Mouse (Mus musculus) layer of hippocampus, postnatal 10 days (tissue): ENCODE results near the gene Scn3b. TPM values are rescaled to one million over a fixed set of nuclear protein-coding genes. Genes with fewer than 3 reads are reported as not detected.

Experiments
- DNase-seq, 2 experiments: peaks; one replicate each; pipeline ENCODE4 v3.0.0; 2021; ENCODE audit warnings: low spot score in 2 of 2
- long read RNA-seq: library from polyadenylated mRNA; stranded (forward); transcript quantifications from one replicate; pipeline ENCODE4 v2.0.0, GENCODE M21; 2023
- total RNA-seq, 2 experiments: library from RNA; stranded (reverse); gene quantifications; 2 replicates each; pipeline ENCODE4 v1.2.3; 2021

Scn3b gene
- total RNA-seq = 100 to 1,000 TPM; 205 to 209 TPM
- long read RNA-seq, full-length matches to known transcripts = 37 of 106 reads
- long read RNA-seq, partial matches to known transcripts = 13 of 106 reads
- long read RNA-seq, other reads (novel, unspliced or antisense) = 56 of 106 reads

DNA sequence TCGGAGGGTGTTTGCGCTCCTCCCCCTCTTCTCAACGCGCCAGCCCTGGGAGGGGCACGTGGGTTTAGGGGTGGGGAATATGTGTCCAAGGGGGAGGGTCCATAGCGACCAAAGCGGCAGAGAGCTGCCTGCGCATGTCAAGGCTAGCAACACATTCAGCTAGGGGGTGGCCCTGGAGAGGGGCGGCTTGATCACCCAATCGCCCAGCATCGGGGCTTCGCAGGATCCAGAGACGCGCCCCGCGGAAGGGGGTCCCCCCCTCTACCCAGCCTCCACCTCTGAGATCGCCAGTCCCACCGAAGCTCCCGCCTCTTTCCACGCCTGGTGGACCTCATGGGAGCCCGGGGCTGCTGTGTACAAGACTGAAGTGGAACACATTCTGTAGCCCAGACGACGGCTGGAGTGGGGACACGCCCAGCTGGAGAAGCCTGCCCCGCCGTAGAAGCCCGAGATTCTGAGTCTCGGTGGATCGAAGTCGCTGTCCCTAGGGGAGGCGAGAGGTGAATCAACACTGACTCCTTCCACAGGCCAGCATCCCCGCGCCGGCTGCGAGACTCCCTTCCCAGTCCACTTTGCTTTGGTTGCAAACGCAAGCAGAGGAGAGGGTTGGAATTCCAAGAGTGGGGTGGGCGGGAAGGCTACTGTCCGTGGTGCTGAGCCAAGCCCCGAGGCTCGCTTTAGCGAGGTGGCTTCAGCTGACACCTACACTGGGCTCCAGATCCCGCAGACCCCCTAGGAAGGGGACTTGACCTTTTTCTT is at the start of gene Scn3b:
Scn3b (plus strand) TSS at position 115 of the 759 bp plus-strand sequence.
- peak; percentile 78 to 86 for DNase-seq

DNA sequence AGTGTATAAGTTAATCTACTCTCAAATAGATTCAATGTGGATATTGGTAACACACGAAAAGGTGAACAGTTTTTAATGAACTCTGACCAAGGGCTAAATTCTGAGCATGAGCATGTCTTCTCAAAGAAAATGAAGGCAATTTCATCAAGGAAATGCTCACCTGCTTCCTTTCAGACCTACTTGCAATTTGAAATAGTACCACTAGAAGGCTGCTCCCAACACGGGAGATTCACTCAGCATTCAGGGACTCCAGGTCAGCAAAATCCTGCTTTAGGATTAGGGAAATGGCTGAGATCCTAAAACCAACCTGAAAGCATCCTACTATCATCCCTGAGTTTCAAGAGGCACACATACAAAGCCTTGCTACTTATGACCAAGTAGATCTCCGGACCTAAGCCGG is 44.7 kb upstream of the Scn3b start:
- DNase-seq = no peak

DNA sequence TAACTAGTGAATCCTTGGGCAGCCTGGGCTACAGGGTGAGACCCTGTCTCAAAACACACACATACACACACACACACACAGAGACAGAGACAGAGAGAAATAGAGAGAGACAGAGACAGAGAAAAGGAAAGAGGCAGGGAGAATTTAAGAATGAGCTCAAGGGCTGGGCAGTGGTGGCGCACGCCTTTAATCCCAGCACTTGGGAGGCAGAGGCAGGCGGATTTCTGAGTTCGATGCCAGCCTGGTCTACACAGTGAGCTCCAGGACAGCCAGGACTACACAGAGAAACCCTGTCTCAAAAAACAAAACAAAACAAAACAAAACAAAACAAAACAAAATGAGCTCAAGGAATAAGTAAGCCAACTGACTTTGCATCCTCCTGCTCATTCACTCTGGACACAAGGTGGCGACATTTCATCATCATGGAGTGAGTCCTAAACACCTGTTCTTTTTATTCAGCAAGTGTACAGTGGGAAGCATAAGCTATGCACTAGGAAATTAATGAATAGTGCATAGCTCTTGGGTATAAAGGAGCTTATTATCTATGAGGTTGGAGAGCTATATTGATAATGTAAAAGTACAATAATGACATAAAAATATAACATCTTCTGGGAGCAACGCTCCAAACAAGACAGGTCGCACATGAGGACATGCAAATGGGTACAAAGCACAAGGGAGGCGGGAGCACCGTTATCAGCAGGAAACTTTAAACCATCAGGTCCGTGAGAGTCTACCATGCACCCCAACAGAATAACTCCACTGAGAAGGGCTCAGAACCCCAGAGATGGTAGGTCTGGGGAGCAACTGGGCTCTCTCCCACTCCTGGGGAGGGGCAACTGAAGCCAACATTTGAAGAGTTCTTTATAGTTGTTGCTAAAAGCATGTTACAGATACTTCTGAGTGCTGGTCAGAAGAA is 40.9 kb upstream of the Scn3b start:
- peak; percentile 53 to 58 for DNase-seq

DNA sequence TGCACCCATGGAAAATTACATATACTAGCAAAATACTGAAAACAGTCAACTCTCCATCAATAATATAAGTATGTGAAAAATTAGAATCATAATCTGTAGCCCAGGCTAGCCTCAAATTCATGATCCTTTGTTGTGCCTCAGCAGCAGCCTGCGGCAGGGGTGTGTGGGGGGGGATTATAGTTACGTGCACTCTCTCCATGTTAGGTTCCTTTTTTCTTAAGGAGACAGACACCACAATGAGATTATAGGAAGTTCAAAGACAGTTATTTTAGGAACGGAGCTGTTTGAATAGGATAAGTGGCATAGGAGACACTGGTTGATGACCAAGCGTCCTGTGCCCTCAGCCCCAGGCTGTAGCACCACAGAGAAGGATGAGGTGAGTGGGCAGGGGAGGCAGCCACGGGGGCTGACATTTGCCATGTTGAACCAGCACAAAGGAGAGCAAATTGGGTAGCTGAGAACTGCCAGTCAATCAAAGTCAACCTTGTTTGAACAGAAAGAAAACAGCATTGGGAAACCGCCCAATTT is 40.1 kb upstream of the Scn3b start:
- no peak for DNase-seq

DNA sequence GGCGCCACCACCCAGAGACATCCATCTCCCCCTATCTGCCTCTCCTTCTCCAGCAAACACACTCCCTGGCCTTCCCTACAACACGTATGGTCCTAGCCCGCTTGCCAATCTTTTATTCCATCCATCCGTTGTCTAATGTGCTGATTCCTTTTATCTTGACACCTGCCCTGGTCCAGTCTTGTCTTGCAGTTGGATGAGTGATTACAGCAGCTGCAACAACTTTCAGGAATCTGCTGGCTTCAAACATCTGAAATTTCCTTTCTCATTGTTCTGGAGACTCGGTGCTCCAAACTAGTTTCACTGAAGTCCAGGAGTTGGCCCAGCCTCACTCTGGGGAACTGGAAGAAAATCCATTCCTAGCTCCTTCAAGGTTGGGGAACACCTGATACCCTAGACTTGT is 39.5 kb upstream of the Scn3b start:
- no peak for DNase-seq

DNA sequence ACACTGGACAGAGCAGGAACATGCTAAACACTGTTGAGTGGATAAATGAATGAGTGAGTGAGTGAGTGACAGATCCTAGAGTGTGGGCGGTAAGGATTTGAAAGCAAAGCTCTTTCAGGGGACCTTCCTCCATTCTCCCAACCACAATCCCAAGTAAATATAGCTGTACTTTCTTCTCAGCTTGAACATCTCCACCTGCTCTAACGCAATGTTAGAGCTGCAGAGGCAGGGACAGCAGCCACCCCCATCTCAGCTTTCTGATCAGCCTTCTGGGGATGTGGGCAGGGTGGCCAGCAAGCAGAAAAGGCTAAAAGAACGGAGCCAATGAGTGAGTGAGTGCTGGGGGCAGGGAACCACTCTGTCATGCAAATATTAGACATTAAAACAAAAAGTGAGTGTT is 38.0 kb upstream of the Scn3b start:
- no peak for DNase-seq

DNA sequence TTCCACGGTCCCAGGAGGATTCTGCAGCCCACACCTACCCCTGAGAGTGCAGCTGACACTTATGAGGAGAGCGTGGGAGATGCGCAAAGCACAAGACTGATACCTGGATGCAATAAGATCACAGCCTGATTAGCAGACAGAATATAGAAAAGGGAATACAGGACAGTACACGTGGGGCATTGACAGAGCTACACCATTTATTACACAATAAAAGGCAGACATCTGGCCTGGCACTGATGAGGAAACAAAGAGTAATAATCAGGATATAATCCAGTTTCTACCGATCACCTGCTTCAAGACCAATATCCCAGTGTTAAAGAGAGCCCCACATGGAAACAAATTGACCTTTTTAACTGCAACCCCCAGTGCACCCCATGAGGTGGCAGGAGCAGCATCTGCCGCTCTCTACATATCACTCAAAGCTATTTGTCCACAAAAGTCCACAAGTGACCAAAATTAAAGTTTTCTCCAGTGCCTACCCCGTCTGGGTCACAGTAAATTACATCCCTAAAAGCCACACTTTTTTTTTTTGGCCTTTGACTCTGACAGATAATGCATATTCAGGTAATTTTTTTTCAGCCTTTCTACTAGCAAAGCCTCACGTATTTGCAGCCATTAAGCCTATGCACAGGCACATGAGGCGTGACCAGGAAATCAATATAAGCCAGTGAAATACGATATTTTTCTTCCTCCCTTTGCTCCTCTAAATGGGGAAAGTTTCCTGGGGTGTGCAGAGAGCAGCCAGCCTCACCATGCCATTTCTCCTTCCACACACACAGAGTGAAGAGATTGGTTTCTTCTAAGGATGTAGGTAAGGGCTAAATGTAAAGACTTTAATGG is 34.6 kb upstream of the Scn3b start:
- no peak for DNase-seq

DNA sequence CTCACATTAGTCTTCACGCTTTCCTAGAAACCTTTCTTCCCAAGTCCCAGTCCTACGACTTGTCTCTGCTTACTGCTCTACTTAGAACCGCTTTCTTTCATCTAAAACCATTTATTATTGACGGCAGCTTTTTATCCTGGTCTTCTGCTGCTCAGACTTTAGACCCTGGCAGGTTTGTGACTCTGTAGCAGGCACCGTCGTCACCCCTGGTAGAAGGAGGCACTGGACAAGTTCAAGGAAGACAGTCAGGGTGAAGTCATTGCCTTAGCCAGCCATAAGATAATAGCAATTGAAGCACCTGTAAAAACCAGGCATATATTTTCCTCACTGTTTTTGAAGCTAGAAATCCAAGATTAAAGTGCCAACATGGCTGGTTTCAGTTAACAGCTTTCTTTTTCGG is 33.8 kb upstream of the Scn3b start:
- no peak for DNase-seq

DNA sequence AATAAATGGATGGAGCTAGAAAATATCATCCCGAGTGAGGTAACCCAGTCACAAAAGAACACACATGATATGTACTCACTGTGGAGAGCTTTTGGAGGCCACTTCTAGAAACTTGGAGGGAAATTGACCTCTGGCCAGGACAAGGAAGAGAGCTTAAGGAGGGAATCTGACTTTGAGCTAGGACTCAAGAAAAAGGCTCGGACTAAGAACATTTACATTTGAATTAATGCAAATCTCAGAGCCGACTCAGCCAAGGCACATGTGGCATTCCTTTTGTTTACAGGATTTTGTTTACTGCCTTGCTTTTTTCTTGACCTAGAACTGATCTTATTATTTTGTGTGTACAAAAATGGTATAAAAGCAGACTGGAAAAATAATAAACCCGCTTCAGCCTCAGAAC is 29.3 kb upstream of the Scn3b start:
- DNase-seq = no peak

DNA sequence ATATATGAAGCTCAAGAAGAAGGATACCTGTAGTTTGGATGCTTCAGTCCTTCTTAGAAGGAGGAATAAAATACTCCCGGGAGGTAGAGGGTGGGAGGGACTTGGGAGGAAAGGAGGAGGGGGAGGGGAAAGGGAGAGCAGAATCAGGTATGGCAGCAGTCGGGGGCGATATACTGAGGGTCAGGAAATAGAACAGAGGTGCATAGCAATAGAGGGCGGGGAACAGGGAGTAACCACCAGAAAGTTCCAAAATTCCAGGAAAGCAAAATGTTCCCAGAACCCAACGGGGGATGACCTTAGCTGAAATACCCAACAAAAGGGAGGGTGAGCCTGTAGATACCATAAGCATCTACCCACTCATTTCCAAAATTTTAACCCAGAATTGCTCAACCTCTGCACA is 28.7 kb upstream of the Scn3b start:
- DNase-seq = no peak

DNA sequence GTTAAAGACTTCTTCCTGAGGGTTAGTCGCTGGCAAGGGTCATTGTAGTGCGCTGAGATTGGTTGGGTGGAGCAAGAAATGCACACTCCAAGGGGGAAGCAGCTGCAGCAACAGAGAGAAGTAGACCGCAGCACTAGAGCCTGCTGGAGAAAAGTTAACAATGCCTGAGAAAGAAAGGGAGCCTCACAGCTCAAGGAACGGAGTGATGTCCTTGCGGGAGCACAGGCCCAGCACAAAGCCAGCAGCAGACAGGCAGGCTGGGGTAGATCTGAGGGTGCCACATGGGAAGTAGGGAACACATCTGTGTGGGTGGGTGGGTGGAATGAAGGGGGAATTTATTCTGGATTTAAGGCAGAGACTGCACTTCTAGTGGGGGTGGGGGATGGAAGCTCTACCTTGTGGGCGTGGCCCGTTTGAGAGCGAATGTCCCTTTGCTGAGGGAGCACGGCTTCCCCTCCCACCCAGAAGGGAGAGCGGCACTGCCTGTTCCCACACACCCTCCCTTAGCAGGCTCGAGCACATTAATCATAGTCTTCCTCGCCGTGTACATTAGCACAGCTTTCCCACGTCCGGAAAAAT is 27.7 kb upstream of the Scn3b start:
- DNase-seq = peak; percentile 43 to 45

DNA sequence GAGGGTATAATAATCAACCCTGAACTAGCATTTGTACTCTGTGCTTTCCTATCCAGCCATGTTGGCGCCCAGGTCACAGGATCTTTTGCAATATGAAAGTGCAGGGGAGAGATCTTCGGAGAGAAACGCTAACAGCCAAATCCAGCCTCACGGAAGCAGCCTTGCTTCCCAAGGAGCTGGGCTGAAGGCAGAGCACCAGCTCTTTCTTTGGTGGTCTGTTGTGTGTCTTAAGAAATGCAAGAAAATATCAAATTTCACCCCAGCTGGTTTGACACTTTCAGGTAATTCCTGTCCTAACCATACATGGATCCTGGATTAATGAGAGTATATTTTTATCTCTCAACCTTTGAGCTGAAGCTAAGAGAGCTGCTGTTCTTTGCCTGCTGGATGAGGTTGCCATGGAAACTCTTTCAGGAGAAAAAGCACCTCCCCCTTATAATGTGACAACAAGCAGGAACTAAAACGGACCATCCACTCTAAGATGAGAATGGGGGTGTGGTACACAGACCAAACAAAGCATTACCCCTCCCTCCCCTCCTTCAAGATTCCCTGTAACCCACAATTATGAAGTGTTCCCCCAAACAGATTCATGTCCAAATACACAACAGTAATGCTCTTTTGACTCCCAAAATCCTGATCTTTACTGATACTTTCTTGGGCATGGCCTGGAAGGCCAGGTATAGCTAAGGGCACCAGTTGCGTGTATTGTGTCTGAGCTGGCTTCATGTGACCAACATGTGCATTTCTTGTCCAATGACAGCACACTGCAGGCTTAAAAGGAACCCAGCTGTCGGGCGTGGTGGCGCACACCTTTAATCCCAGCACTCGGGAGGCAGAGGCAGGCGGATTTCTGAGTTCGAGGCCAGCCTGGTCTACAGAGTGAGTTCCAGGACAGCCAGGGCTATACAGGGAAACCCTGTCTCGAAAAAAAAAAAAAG is 26.8 kb upstream of the Scn3b start:
- peak; percentile 25 to 32 for DNase-seq

DNA sequence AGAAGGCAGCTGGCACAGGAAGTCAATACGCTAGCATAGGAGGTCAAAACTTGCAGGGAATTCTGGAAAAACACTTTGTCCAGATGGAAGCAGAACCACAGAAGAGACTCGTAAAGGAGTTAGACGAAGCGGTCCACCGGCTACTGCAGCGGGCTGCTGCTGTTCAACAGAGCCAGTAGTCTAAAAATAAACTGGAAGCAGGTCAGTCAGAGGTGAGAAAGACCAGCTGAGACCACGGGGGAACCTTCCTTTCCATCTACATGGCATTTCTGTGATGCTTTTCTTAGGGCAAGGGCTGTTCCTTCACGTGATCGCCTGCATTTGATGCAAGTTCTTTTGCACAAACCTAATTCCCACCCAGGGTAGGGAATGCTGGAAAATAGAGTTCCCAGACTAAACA is 23.6 kb upstream of the Scn3b start:
- no peak for DNase-seq

DNA sequence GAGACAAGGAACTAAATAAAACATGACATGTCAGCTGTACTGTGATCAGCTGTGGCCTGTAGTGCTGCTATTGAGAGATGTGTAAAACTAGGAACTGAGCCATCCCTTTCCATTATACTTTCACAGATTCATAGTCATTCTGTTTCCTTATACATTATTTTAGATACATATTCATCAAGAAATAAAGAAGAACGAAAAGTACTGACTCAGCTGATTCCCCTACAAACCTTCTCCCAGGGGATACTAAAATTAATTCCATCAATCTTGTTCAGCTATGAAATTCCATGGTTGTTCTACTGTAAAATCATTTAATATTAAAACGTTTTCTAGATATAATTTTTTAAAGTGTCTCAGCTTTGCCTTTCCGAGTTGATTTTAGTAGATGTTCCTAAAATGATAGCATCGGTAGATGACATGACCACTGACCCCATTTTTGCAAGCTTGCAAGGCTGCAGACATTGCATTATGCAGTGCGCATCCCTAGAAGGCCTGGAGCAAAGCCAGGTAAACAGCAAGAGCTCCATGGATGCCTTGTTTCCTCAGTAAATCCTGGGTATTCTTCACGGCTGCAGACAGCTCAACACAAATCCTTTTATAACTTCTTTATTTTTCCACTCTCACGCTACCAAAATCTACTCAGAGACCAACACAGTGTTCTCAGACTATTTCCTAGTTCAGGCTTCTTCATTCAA is 22.9 kb upstream of the Scn3b start:
- no peak for DNase-seq

DNA sequence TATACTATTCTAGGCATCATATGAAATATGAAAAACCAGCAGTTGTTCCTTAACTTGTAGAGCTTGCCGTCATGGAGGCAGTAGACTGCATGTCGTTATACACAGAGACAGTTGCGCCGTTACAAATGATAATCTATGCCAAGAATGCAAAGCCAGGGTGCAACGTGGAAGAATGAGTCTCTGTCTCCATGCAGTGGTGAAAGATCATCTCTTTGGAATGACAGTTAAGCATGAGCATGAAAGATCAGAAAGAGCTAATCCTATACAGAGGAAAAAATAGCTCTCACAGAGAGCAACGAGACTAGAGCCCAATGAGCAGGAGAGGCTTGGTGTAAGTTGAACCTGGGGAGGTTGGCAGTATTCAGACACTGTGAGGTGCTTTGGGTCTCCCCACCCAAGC is 22.3 kb upstream of the Scn3b start:
- DNase-seq = no peak

DNA sequence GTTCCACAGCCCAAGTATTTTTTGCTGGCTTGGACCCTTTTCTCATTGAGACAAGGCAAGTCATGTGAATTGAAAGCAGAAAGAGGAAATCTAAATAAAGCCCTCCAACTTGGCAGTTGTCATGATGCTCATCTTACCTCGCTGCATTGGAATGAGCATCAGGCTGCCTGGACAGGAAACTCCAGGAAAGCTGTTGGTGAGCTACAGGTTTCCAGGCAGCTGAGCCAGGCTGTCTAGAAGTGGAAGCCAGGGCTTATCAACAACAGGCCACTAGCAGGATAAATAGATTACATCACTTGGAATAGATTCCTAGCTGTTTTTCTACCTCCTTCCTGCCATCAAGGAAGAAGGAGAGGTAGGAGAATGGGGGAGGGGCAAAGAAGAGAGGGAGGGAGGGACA is 19.9 kb upstream of the Scn3b start:
- no peak for DNase-seq

DNA sequence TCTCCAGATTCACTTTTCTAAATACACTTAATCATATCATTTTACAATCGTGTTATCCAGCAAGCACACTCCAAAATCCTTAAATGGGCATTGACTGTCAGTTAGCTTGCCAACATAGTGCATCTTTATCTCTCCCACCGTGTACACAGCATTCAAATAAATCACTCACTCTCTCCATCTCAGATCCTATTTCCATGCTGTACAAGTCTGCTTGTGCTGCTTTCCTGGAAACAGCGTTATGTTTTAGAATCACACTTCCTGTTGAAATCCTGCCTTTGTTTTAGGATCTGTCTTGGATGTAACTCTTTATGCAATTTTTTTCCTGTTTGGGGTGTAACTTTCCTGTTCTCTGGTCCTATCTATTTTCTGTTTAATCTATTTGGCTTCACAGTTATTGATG is 16.6 kb upstream of the Scn3b start:
- DNase-seq = no peak

DNA sequence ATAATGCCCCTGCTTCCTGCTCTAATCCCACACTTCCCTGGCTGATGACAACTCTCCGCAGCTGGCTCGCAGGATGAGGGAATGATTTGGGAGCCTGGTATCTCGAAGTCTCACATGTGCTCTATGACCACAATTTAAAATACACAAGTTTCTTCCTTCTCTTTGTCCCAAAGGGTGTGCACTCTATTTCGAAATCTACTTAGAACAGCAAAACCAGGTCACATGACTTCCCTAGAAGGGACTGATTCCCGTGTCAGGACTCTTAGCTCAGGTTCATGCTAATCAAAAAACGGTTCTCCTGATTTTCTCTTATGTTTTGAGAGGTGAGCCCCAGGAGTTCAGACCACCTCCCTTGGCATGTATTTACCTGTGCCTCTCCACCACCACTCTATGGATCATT is 5.1 kb upstream of the Scn3b start:
- no peak for DNase-seq
